ENCODE assay signal across 18 mouse cellular contexts in genomic region chr16:45880101-45880751, GRCm38 (mm10).
"Had no signal": no experiment of that assay in that cellular context is flagged by ENCODE, and none has a peak within 500 bp of the region (broad histone marks: within the 10 kb centered on the region; RNA-seq: fewer than 3 reads in every experiment).

No protein-coding gene starts in this region.

- H3K4me3 ChIP-seq: kidney, embryonic 15.5 days; left cerebral cortex, adult 2 months; liver, embryonic 13.5 days had no signal

- ATAC-seq: intestine, embryonic 16.5 days had no signal

- H3K27me3 ChIP-seq: kidney, embryonic 15.5 days; liver, embryonic 13.5 days had no signal

- H3K27ac ChIP-seq: kidney, embryonic 15.5 days; left cerebral cortex, adult 2 months; liver, embryonic 13.5 days; stomach, postnatal 0 days had no signal

- H3K36me3 ChIP-seq: kidney, embryonic 15.5 days; liver, embryonic 13.5 days had no signal

- H3K9me3 ChIP-seq: kidney, embryonic 15.5 days; liver, embryonic 13.5 days had no signal

- H3K4me2 ChIP-seq: kidney, embryonic 15.5 days; liver, embryonic 13.5 days; midbrain, embryonic 11.5 days had no signal

- H3K9ac ChIP-seq: kidney, embryonic 15.5 days; liver, embryonic 13.5 days had no signal

- DNase-seq: kidney, adult 8-10 months; kidney, postnatal 10 days; kidney, postnatal 36 days; layer of hippocampus, postnatal 36 days; liver, embryonic 13.5 days; lung, adult 2 months; lung, postnatal 14 days; lung, postnatal 4 days; midbrain, embryonic 14.5 days; right cerebral cortex, adult 18-20 months; right cerebral cortex, postnatal 14 days; right cerebral cortex, postnatal 4 days; thymus, postnatal 36 days had no signal

- H3K4me1 ChIP-seq: liver, embryonic 13.5 days had no signal
